Mouse (Mus musculus): ENCODE results near the gene Folh1.
A peak's percentile ranks its signal among the peaks of the same experiment; 100 is the strongest.
"Not testable (repeated sequence)": the region's sequence is repeated elsewhere in the genome, so short reads cannot be mapped to it uniquely, and the experiment has no call there.

Folh1 gene

GRCm38 (mm10) chr7:86775617-86776325 lies at the start of gene Folh1:
TSS of gene Folh1 (minus strand) at chr7:86775943.
- peak; percentile 18 for DNase-seq (ENCODE audit: extremely low spot score, low spot score)

GRCm38 (mm10) chr7:86816466-86816865 lies 40.7 kb upstream of the Folh1 start:
- DNase-seq (ENCODE audit: extremely low spot score, low spot score) = no peak

- DNase-seq (ENCODE audit: extremely low spot score, low spot score) = not testable (repeated sequence)
Measured at GRCm38 (mm10) chr7:86815716-86816115, 40.0 kb upstream of the Folh1 start.

- not testable (repeated sequence) for DNase-seq (ENCODE audit: extremely low spot score, low spot score)
Measured at GRCm38 (mm10) chr7:86815241-86815640, 39.5 kb upstream of the Folh1 start.

- DNase-seq (ENCODE audit: extremely low spot score, low spot score) = no peak
Measured at GRCm38 (mm10) chr7:86794727-86795126, 19.0 kb upstream of the Folh1 start, which contains the start of gene Vmn2r77. TSS of gene Vmn2r77 (plus strand) at chr7:86795027.

- DNase-seq (ENCODE audit: extremely low spot score, low spot score) = no peak
Measured at GRCm38 (mm10) chr7:86771621-86772020, 4.1 kb downstream of the Folh1 start.

- DNase-seq (ENCODE audit: extremely low spot score, low spot score) = no peak
Measured at GRCm38 (mm10) chr7:86764628-86765027, 11.1 kb downstream of the Folh1 start.

GRCm38 (mm10) chr7:86760751-86761150 lies 15.0 kb downstream of the Folh1 start:
- no peak for DNase-seq (ENCODE audit: extremely low spot score, low spot score)

DNA sequence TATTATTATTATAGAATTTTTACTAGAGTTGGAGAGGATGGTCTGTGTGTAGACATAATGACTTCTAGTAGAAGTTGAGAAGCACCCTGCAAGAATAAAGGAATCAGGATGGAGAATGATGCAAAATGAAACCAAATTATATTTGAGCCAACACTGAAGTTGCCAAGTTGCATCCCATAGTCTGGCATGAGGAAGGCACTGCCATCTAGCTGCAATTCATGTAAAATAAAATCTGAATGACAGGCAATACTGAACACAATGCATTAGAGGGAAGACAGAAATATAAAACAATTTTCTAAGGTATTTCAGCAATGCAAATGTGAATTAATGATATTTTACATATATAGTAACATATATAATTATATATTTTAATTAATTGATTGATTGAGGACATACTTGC lies 50.7 kb downstream of the Folh1 start:
- DNase-seq (ENCODE audit: extremely low spot score, low spot score) = no peak

DNA sequence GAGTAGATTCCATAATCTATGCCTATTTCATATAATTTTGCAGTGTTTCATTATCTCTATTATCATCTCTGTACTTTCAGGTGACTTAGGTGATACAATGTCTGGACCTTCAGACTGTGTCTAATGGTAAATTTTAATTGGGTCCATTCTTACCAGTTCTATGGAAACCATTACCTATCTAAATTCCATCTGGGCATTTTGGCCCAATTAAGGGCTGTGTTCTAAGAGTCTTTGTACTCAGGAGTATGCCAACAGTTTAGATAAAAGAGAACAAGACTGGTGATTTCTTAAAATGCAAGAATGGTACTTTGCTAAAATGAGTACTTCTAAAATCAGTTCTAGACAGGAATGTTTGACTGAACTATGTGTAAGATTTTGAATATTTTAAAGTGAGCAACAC lies 87.7 kb downstream of the Folh1 start, which contains the start of gene Olfr292:
Olfr292 (plus strand) TSS at position 301 of the 400 bp plus-strand sequence.
- no peak for DNase-seq (ENCODE audit: extremely low spot score, low spot score)

Data from neural tube, embryonic 10.5 days (tissue).